Mouse (Mus musculus) embryonic stem cell, embryonic (primary cell): ENCODE results near the gene Cdc42.

Source experiments
- CTCF ChIA-PET, 4 experiments: fragments of 300-600 bp in 2 of 4; fragments of 350-600 bp in 2 of 4; sonication (Branson Sonifier 250); formaldehyde crosslinking; loops; one replicate each; lab custom pipeline; 2022; ENCODE audit warnings: inconsistent platforms in 2 of 4; lab: Charles Lee
- POLR2A ChIA-PET, 4 experiments: fragments of 300-600 bp in 2 of 4; fragments of 350-600 bp in 2 of 4; sonication (Branson Sonifier 250); formaldehyde crosslinking; loops; one replicate each; lab custom pipeline; 2022; ENCODE audit warnings: antibody characterized with exemption in 4 of 4, inconsistent platforms in 1 of 4; lab: Charles Lee

Cdc42 gene

GRCm38 (mm10) chr4:137285876-137286661 lies 71.5 kb downstream of the Cdc42 start:
- ChIA-PET CTCF (interaction anchor here in 3 of 4 experiments (0.6 to 4.7 kb wide), 9 partner anchors 9 to 431 kb away, joined by 3 to 42 read pairs (median 4); partner anchors contain the start of gene Wnt4 (in 1 of the 3)), POLR2A (interaction anchor here in 1 of 4 experiments (0.7 kb wide), 1 partner anchor 401 kb away, joined by 4 read pairs; no protein-coding TSS in a partner anchor)

- ChIA-PET CTCF (interaction anchor here (0.5 to 2.7 kb wide), 10 partner anchors 9 to 1229 kb away, joined by 3 to 10 read pairs (median 4); no protein-coding TSS in a partner anchor), POLR2A (interaction anchor here in 3 of 4 experiments (0.5 to 1.1 kb wide), 6 partner anchors 9 to 166 kb away, joined by 3 read pairs; no protein-coding TSS in a partner anchor)
Observed at GRCm38 (mm10) chr4:137283407-137283732, 74.2 kb downstream of the Cdc42 start.

GRCm38 (mm10) chr4:137282584-137283406 lies 74.7 kb downstream of the Cdc42 start:
- POLR2A ChIA-PET, result interaction anchor here in 3 of 4 experiments (0.5 to 1.1 kb wide), 7 partner anchors 9 to 167 kb away, joined by 3 to 8 read pairs (median 3); no protein-coding TSS in a partner anchor
- CTCF ChIA-PET, result interaction anchor here (0.5 to 2.7 kb wide), 11 partner anchors 10 to 1228 kb away, joined by 3 to 10 read pairs (median 4); no protein-coding TSS in a partner anchor

GRCm38 (mm10) chr4:137282122-137282521 lies 75.4 kb downstream of the Cdc42 start:
- CTCF ChIA-PET, result interaction anchor here in 3 of 4 experiments (1.0 to 2.7 kb wide), 3 partner anchors 26 to 206 kb away, joined by 3 to 10 read pairs (median 4); no protein-coding TSS in a partner anchor
- POLR2A ChIA-PET, result interaction anchor here in 1 of 4 experiments (0.8 kb wide), 1 partner anchor 10 kb away, joined by 3 read pairs; no protein-coding TSS in a partner anchor

GRCm38 (mm10) chr4:137281273-137281672 lies 76.2 kb downstream of the Cdc42 start:
- ChIA-PET POLR2A (interaction anchor here in 1 of 4 experiments (0.8 to 1.2 kb wide), 2 partner anchors 9 to 11 kb away, joined by 3 to 4 read pairs; no protein-coding TSS in a partner anchor), CTCF (interaction anchor here in 3 of 4 experiments (0.8 to 2.7 kb wide), 3 partner anchors 27 to 205 kb away, joined by 3 to 10 read pairs (median 3); no protein-coding TSS in a partner anchor)

GRCm38 (mm10) chr4:137279346-137279745 lies 78.2 kb downstream of the Cdc42 start:
- ChIA-PET POLR2A (interaction anchor here (0.5 to 2.2 kb wide), 9 partner anchors 12 to 384 kb away, joined by 3 to 12 read pairs (median 4); no protein-coding TSS in a partner anchor), CTCF (interaction anchor here (0.5 to 3.9 kb wide), 12 partner anchors 8 to 612 kb away, joined by 3 to 29 read pairs (median 6); no protein-coding TSS in a partner anchor)

- POLR2A ChIA-PET, result interaction anchor here in 2 of 4 experiments (0.6 to 2.2 kb wide), 9 partner anchors 9 to 383 kb away, joined by 3 to 10 read pairs (median 3); no protein-coding TSS in a partner anchor
- CTCF ChIA-PET, result interaction anchor here (0.5 to 3.9 kb wide), 18 partner anchors 9 to 769 kb away, joined by 3 to 29 read pairs (median 4); no protein-coding TSS in a partner anchor
Observed at GRCm38 (mm10) chr4:137278144-137279040, 79.1 kb downstream of the Cdc42 start.

GRCm38 (mm10) chr4:137277600-137278143 lies 79.8 kb downstream of the Cdc42 start:
- ChIA-PET CTCF (interaction anchor here (0.5 to 3.9 kb wide), 17 partner anchors 10 to 612 kb away, joined by 3 to 29 read pairs (median 4); no protein-coding TSS in a partner anchor), POLR2A (interaction anchor here in 2 of 4 experiments (0.6 to 2.2 kb wide), 8 partner anchors 9 to 382 kb away, joined by 3 to 10 read pairs (median 3); no protein-coding TSS in a partner anchor)

GRCm38 (mm10) chr4:137277166-137277513 lies 80.4 kb downstream of the Cdc42 start, which contains the start of gene Wnt4:
Gene Wnt4 (plus strand): TSS chr4:137277489.
- POLR2A ChIA-PET, result interaction anchor here in 2 of 4 experiments (0.7 to 1.6 kb wide), 6 partner anchors 11 to 361 kb away, joined by 3 to 4 read pairs (median 3); no protein-coding TSS in a partner anchor
- CTCF ChIA-PET, result interaction anchor here in 3 of 4 experiments (0.5 to 3.9 kb wide), 13 partner anchors 10 to 611 kb away, joined by 3 to 29 read pairs (median 4); no protein-coding TSS in a partner anchor

- CTCF ChIA-PET, result interaction anchor here in 3 of 4 experiments (0.6 to 3.9 kb wide), 14 partner anchors 9 to 601 kb away, joined by 3 to 29 read pairs (median 4); no protein-coding TSS in a partner anchor
- POLR2A ChIA-PET, result interaction anchor here in 2 of 4 experiments (0.6 to 1.6 kb wide), 11 partner anchors 11 to 785 kb away, joined by 3 to 10 read pairs (median 3); no protein-coding TSS in a partner anchor
Observed at GRCm38 (mm10) chr4:137276443-137277165, 80.9 kb downstream of the Cdc42 start.

- ChIA-PET POLR2A (interaction anchor here in 1 of 4 experiments (0.7 kb wide), 1 partner anchor 9 kb away, joined by 3 read pairs; no protein-coding TSS in a partner anchor), CTCF (interaction anchor here in 2 of 4 experiments (0.7 to 1.3 kb wide), 2 partner anchors 9 to 13 kb away, joined by 3 to 4 read pairs; no protein-coding TSS in a partner anchor)
Observed at GRCm38 (mm10) chr4:137274304-137274703, 83.2 kb downstream of the Cdc42 start.

- POLR2A ChIA-PET, result interaction anchor here in 1 of 4 experiments (1.0 kb wide), 1 partner anchor 10 kb away, joined by 3 read pairs; no protein-coding TSS in a partner anchor
- CTCF ChIA-PET, result interaction anchor here in 3 of 4 experiments (0.6 to 1.0 kb wide), 3 partner anchors 186 to 816 kb away, joined by 3 read pairs; no protein-coding TSS in a partner anchor
Observed at GRCm38 (mm10) chr4:137271856-137272255, 85.7 kb downstream of the Cdc42 start.
